Mouse (Mus musculus) mouse trophoblast stem cell (cell line): ENCODE results near the gene Kif3a.

Source experiments
- in situ Hi-C, 2 experiments: fragments of 300-500 bp; cut with MseI, MboI; formaldehyde crosslinking; loops; 2 replicates in 1 of 2; 3 replicates in 1 of 2; pipeline ENCODE4 v1.15.1; 2025

The Kif3a gene

DNA sequence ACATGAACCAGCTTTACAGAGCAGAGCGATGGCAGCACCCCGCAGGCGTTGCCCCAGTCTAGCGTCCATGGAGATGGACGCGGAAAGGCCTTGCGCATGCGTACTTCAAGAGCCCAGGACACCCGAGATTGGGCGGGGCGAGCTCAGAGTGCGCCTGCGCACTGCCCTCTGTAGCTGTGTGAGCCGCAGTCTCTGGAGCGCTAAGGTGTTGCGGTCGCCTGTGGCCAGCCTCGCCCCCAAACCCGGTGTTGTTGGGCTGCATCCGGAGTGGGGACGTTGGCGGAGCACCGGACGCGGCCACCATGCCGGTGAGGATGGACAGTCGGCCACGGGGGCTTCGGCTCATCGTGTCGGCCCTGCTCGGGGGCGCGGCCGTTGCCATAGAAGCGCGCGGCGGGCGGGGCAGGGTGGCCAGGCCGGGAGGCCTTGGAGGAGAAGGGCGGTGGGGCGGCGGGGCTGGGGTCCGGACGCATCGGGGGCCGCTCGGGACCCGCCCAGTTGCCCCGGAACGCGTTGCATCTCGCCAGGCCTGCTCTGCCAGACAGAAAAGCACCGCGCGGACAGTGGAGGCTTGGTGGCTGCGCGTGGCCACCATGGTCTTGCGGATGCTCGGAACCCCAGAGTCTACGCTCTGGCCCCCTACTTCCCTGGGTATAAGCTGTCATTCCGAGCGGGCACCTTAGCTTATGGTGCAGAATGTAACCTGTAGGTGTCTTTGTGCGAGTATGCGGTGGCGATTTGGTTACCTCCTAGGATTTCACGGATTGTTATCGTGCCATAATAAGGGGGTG lies at the start of gene Kif3a:
Kif3a (plus strand) TSS at position 156 of the 791 bp plus-strand sequence.
- in situ Hi-C loops: no loop called here

GRCm38 (mm10) chr11:53518759-53519158 lies 48.4 kb upstream of the Kif3a start:
- in situ Hi-C loops: no loop called here

DNA sequence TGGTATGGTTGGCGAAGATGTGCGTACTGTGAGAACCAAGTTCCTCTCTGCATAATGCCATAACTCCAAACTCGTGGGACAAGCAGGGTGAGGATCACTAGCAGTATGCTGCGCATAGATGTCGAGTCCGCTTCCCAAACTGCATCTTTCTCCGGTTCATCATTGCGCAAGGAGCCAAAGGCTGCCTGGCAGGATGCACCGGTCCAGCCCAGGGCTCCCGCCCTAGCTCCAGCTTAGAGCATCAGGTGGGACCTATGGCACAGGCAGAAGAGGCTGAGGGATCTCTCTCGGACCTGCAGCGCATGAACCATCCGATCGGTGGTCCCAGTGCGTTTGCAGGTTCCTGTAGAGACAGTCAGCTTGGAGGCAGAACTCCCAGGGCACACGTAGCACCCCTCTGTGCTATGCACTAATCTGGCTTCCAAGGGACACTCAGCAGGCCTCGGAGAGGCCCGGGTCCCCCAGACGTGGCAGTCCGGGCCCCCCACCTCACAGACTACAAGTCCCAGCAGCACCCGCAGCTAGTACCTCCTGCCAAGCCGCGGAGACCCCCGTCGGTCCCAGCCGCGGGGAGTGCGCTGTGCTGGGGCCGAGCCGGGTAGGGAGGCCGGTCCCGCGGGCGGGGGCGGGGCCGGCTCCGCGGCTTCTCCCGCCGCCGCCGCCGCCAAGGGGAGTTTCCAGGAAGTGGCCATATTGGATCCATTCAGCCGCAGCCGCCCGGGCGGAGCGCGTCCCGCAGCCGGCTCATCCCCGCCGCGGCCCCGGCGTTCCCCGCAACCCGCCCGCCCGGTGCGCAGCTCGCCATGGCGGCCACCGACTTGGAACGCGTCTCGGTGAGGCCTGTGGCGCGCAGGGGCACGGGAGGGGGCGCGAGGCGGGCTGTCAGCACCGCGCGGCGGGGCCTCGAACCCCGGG lies 47.7 kb upstream of the Kif3a start, which contains the start of gene Sept8:
Sept8 (plus strand) TSS at position 51 of the 915 bp plus-strand sequence.
- in situ Hi-C loops: no loop called here

GRCm38 (mm10) chr11:53520122-53520978 lies 46.8 kb upstream of the Kif3a start:
- in situ Hi-C loops: no loop called here

- in situ Hi-C loops: no loop called here
Measured at GRCm38 (mm10) chr11:53521120-53521820, 45.9 kb upstream of the Kif3a start.

- in situ Hi-C loops: no loop called here
Measured at GRCm38 (mm10) chr11:53521821-53522131, 45.4 kb upstream of the Kif3a start.

DNA sequence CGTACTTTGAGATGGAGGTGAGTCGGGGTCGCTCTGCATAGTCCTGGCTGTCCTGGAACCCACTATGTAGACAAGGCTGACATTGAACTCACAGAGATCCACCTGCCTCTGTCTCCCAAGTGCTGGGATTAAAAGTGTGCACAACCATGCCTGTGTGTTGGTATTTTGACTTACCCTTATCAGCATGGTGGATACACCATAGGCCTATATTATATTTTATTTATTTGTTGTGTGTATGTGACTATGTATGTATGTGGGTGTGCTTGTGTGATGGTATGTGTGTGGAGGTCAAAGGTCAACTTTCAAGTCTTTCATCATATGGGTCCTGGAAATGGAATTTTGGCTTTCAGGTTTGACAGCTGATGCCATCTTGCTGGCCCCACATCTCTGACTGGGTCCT lies 44.8 kb upstream of the Kif3a start:
- in situ Hi-C loops: no loop called here

GRCm38 (mm10) chr11:53522930-53523329 lies 44.2 kb upstream of the Kif3a start:
- in situ Hi-C loops: no loop called here

DNA sequence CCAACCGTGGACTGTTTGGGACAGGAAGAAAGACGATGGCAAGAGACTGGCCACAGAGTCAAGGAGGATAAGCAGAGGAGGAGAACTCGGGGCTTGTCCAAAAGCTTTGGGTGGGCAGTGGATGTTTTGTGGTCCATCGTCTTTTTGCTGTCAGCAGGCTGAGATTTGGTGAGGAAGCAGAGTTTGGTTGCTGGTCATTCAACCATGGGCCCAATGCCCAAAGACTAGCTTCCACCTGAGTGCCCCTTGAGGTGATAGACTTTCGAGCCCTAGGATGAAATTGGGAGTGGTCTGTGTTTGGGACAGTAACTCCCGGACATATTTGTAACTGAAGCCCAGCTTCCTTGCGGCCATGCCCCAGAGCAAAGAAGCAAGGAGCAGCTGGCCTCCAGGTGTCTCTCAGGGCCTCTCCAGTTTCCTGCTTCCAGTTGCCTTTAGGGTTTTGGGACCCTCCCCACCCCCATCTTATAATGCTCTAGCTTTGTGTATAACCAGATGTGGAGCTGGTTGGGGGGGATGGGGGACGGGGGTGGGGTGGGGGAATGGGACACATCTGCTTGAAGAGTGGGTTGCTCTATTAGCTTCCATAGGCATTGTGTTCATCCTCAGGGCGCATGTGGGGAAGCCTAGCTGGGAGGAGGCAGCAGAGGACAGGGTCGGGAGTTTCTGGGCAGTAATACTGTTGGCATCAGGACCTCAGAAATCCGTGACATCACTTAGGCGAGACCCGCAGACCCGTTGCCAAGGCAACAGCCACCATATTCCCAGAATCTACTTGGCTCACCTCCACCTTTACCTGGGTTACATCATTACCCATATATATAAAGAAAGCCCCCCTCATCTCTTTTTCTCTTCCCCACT lies 43.4 kb upstream of the Kif3a start:
- in situ Hi-C loops: no loop called here

DNA sequence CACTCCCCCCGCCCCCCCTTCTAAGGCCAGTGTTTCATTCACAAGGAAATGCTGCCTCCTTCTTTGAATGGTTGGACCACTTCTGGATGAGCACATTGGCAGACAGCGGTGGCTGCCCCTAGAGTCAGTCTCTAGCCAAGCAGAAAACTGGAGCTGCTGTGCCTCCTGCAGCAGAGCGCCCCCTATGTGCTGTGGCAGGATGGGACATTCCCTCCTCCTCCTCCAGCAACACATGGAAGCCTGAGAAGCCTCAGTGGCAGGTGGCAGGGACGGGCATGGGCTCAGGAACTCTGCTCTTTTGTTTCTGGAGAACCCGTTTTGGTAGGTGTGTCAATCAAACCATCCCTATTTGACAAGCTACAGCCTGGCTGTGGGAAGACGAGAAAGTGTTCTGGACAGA lies 42.3 kb upstream of the Kif3a start:
- in situ Hi-C loops: no loop called here

DNA sequence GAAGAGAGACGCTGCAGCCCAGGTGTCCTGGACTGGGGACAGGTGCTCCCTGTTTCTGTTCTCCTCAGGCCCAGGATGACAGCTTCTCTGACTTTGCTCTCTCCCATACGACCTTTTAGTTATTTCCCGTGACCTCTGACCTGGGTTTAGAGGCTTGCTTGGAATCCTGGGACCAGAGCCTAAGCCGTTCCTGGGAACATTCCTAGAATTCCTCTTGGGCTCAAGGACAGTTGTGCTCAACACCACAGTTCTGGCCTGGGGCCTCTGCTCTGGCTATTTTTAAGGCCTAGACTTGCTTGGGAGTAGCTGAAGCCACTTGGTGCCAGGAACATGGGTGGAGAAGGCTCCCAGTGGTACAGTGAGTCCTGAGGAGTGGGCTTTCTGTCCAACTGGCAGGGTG lies 41.7 kb upstream of the Kif3a start:
- in situ Hi-C loops: no loop called here

- in situ Hi-C loops: no loop called here
Measured at GRCm38 (mm10) chr11:53528397-53529252, 38.6 kb upstream of the Kif3a start.

DNA sequence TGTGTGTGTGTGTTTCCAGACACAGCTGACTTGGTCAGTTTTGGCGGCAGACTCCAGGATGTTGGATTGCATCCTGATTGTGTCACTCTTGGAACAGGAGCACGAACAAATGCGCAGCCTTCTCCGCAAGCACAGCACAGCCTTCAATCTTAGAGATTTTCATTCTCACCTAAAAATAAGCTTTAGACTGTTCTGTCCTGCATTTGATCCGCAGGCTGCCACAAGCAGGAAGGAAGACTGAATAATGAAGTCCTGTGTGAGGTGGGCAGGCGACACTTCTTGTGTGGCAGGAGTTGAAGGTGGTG lies 38.0 kb upstream of the Kif3a start:
- in situ Hi-C loops: no loop called here

- in situ Hi-C loops: no loop called here
Measured at GRCm38 (mm10) chr11:53530001-53530400, 37.2 kb upstream of the Kif3a start.

DNA sequence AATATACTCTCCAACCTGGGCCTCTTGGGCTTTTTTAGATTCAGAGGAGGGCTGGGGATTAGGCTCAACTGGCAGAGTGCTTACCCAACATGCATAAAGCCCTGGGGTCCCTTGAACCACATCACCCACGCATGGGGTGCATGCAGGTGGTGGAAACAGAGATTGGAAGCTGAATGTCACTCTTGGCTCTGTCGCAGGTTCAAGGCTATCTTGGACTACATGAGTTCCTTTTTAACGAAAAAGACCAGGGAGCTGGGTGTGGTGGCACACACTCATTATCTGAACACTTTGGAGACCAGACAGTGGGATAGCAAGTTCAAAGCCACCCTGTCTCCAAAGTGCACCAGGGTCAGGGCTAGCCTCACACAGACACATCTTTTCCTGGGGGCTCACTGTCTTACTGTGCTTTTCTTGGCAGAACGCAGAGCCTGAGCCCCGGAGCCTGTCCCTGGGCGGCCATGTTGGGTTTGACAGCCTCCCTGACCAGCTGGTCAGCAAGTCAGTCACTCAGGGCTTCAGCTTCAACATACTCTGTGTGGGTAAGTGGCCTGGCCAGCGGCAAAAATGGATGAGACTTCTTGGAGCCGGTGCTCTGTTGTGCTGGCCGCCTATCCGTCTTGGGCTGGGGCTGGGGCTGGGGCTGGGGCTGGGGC lies 35.5 kb upstream of the Kif3a start:
- in situ Hi-C loops: no loop called here

GRCm38 (mm10) chr11:53532231-53532620 lies 35.0 kb upstream of the Kif3a start:
- in situ Hi-C loops: no loop called here

- in situ Hi-C loops: no loop called here
Measured at GRCm38 (mm10) chr11:53539002-53539491, 28.1 kb upstream of the Kif3a start.

DNA sequence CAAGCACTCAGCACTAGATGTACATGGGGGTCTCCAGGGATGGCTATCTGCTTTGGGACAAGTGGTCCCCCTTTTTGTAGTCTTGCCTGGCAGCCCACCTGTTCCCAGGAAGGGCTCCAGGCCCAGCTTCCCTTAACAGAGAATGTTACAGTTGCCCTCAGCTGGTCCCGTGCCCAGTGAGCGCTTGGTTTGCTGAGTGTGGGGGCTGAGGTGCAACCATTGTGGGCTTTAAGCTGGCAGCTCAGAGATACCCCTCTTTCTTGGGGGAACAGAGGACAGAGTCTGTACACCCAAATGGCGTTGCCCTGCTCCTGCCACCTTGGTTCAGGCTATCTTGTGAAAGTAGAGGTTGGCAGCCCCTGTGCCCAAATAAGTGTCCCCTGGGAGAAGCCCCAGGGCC lies 26.8 kb upstream of the Kif3a start:
- in situ Hi-C loops: no loop called here

DNA sequence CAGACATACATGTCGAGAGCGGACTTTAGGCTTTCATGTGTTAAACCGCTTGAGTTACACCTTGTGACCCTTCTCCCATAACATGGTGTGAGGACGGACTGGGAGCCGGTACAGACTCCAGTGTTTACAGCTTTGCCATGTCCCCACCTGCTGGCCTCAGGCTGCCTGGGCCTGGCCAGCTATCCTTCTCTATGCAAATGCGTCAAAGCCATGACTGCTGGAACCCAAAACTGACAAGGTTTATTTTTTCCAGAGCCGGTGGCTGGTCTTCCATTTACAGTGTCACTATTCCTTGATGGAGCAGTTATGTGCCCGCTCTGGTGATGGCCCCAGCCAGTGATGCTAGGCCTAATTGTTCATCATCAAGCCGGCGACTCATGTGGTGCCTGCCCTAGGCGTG lies 26.0 kb upstream of the Kif3a start:
- in situ Hi-C loops: no loop called here
